Mouse (Mus musculus): Measurements from ENCODE around the gene Gucy1b2.

The Gucy1b2 gene

GRCm38 (mm10) chr14:62456239-62456747, at the start of gene Gucy1b2:
Gucy1b2 (minus strand) TSS chr14:62456289.
- DNase-seq = no peak

DNA sequence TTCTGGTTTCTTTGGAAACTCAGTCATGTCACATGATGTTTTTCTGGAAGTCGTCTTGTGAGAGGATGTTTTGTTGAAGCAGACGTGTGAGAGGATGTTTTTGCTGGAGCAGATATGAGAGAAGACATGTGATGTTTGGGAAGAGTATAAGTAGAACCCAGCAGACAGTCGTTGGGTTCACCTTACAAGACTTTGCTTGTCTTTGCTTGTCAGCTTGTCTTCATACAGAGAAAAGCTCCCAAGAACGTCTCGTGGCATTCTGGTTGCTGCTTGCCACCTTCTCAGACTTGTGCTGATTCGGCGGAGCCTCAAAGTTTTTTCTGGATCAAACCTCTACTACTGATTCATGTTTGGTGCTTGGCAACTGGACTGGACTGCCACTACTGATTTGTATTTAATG, 41.3 kb upstream of the Gucy1b2 start:
- DNase-seq = no peak

- no peak for DNase-seq
Observed at GRCm38 (mm10) chr14:62496501-62496900, 40.4 kb upstream of the Gucy1b2 start.

- no peak for DNase-seq
Observed at GRCm38 (mm10) chr14:62493456-62493855, 37.4 kb upstream of the Gucy1b2 start.

- DNase-seq = peak; percentile 85 to 90
Observed at GRCm38 (mm10) chr14:62492196-62492850, 36.2 kb upstream of the Gucy1b2 start.

- DNase-seq = no peak
Observed at GRCm38 (mm10) chr14:62488270-62488669, 32.2 kb upstream of the Gucy1b2 start.

GRCm38 (mm10) chr14:62481381-62481780, 25.3 kb upstream of the Gucy1b2 start:
- DNase-seq = peak in 1 of 2 experiments; percentile 6

DNA sequence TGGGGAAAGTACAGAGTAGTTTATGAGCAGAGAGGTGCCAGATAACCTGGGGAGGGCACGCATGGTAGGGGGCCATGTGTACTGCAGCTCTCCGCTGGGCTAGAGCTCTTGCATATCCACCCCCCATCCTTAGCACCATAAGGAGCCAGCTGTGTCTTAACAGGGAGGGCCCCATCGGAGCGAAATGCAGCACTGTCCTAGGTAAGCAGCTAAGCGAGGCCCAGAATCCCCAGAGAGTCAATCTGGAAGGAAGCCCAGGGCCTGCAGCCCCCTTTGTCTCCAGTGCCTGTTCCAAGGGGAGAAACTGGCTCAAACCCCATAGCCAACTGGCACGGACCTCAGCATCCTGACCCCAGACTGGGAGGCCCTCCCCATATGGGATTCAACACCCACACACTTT, 23.3 kb upstream of the Gucy1b2 start:
- no peak for DNase-seq

DNA sequence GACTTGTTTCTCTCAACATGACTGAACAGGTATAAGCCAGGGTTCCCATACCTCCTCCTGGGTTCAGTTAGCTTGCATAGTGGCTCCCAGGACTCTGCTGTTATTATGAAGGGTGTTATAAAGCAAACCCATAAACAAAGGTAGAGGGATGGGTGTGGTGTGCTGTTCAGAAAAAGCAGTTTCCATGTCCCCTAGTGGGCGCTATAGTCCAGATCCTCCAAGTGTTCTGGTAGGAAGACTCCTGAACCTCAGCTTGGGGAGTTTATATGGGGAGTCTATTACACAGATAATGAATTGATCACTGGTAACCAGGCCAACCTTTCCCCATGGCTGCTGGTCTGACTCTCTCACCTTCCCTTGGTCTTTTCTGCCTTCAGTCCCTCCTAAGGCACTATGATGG, 18.4 kb upstream of the Gucy1b2 start:
- no peak for DNase-seq

DNA sequence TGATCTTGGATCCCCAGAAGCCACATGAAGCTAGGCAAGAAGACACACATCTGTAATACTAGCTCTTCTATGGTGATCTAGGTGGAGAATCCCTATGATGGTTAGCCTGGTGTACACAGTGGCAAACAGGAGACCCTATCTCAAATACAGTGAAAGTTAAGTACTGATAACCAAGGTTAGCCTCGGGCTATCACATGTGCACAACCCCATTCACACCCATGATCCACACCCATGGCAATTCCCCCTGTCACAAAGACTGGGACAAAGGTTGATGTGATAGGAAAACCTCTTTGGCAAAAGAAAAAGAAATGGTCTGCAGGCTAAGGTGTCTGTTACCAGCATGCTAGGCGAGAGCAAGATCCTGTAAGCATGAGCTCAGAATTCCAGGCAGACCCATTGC, 16.0 kb upstream of the Gucy1b2 start:
- DNase-seq = no peak

GRCm38 (mm10) chr14:62468753-62469125, 12.7 kb upstream of the Gucy1b2 start:
- DNase-seq = no peak

DNA sequence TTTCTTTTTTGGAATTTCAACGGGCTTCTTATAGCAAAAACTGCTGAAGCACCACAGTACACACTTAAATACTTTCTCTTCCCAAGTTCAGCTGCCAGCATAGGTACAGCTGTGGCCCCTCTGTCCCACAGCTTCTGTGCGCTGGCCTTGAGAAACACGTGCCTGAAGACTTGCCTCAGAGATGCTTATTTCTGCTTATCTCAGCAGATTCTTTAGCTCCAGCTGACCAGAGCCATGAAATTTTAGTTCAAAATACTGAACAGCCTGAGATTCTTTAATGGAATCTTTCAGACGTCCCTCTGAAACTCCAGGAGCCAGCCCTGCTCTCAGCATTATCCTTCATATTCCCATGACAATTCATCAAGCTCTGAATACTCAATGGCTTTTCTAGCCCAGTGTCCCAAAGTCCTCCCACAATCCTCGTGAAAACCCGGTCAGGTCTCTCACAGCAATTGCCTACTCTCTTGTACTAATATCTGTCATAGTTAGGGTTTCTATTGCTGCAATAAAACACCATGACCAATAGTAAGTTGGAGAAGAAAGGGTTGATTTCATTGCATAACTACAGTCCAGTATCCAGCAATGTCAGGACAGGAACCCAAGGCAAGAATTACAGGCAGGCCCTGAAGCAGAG, 12.1 kb upstream of the Gucy1b2 start:
- no peak for DNase-seq

- peak; percentile 71 to 84 for DNase-seq
Observed at GRCm38 (mm10) chr14:62464966-62465365, 8.9 kb upstream of the Gucy1b2 start.

DNA sequence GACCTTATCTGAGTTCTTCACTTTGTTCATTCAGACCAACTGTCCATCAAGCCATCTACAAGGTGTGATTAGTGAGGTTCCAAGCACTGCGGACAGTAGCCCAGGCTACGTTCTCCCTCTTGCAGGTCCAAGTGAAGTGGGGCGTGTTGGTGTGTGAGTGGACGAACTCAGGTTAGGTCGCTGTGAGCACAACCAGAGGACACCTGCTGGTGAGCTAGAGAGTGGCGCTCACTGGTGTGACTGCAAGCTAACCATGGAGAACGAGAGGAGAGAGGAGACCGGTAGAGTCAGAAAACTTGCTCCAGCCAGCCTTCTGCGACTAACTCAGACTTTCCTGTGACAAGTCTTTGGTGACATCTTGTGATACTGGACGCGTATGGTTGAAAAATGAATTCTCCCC, 3.5 kb upstream of the Gucy1b2 start:
- DNase-seq = peak; percentile 29 to 54

- peak; percentile 91 for DNase-seq
Observed at GRCm38 (mm10) chr14:62457420-62458181, 1.5 kb upstream of the Gucy1b2 start.

- DNase-seq = no peak
Observed at GRCm38 (mm10) chr14:62455570-62455879, 564 bp downstream of the Gucy1b2 start.

GRCm38 (mm10) chr14:62454760-62455569, 1.1 kb downstream of the Gucy1b2 start:
- DNase-seq = no peak

- DNase-seq = no peak
Observed at GRCm38 (mm10) chr14:62454136-62454535, 2.0 kb downstream of the Gucy1b2 start.

DNA sequence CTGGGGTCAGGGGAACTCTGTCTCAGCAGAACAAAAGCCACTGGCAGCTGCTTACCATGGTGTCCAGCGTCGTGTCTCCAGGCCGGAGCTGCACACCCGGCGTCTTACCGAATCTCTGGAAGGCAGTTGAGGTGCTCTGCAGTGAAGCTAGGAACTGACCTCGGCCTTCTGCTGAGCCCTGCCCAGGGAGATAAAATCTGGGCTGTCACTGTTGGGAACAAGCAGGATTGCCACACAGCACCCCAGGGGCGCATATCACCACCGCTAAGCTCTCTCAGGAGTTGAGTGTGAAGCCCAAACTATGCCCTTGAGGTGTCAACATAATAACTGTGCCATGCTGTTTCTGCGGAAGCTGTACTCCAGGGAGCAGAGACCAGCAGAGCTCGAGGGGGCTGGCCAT, 2.8 kb downstream of the Gucy1b2 start:
- no peak for DNase-seq

DNA sequence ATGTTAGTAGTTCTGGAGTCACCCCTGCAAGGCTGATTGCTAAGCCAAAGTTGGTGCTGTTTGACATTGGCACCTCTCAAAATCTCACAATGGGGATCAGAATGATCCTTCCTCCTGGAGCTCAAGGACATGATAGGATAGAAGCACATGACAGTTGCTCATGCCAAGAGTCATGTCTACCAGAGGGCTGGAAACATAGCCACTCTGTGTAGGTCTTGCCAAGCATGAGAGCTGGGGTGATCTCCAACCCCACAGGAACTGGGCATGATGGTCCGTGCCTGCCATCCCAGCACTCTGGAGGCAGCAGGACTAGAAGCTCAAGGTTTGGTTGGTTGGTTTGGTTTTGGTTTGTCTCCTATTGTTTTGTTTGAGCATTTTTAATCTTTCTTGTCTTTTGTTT, 5.4 kb downstream of the Gucy1b2 start:
- no peak for DNase-seq

- no peak for DNase-seq
Observed at GRCm38 (mm10) chr14:62447214-62447548, 8.9 kb downstream of the Gucy1b2 start.

DNA sequence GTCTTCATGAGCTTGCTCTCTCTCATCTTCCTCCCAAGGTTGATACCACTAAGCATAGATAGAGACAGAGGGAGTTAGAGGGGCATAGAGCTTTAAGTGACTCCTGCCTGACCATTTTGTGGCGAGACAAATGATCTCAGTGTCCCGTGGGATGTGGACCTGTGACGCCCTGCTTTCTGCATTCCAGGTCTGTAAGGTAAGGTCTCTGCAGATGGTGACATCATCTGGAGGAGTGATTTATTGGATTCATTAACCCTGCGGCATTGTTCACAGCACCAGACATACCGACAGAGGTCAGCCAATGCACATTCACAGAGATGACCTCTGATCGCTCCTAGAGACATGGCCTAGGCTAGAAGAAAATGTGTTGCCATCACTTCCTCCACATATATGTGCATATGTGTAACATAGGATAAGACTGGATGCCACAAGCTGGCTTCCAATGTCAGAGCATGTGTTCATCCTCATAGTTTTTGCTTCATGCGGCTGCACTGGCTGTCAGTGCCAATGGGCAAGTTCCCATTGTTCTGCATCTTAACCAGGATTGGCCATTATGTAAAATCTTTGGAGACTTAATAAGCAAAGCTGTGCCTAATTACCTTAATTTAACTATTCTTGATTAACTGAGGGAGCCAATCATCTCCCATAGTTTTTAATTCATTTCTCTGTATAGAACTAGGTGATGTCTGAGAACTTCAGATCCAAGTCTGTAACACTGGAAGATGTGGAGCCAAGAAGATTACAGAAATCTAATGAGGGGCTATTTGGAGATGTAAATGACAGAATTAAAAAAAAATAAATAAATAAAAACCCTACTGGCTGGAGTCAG, 9.5 kb downstream of the Gucy1b2 start:
- DNase-seq = no peak

Measured in kidney, postnatal 4 days (tissue).